Mouse (Mus musculus) heart, postnatal 0 days (tissue): Measurements from ENCODE around the gene Uchl5. TPM values are rescaled to one million over a fixed set of nuclear protein-coding genes. Genes with fewer than 3 reads are reported as not detected.

Experiments
- ATAC-seq: fragments of 200-750 bp; cut with Nextera tagmentation; 2 replicates; pipeline ENCODE4 v1.8.0; 2017; ENCODE audit warnings: low read depth, moderate number of reproducible peaks, moderate library complexity; ENCODE audit not compliant: insufficient read depth
- DNase-seq: peaks from one replicate; pipeline ENCODE4 v3.0.0-alpha.2; 2016; ENCODE audit warnings: low spot score
- H3K27ac ChIP-seq: fragments of 300-500 bp; sonication (generic); 2 replicates; pipeline ENCODE4 v1.5.1; 2014; ENCODE audit warnings: low read depth, mild to moderate bottlenecking
- H3K27me3 ChIP-seq: fragments of 300-500 bp; sonication (generic); 2 replicates; pipeline ENCODE4 v1.6.1; 2014; ENCODE audit warnings: low read length, mixed read lengths; ENCODE audit not compliant: control insufficient read depth, insufficient read depth
- H3K36me3 ChIP-seq: fragments of 300-500 bp; sonication (generic); replicated peaks from 2 replicates; pipeline ENCODE4 v1.6.1; 2014; ENCODE audit warnings: low read length, mixed read lengths; ENCODE audit not compliant: control insufficient read depth, insufficient read depth
- H3K4me1 ChIP-seq: fragments of 300-500 bp; sonication (generic); 2 replicates; pipeline ENCODE4 v1.6.1; 2014; ENCODE audit warnings: antibody characterized with exemption; ENCODE audit not compliant: control insufficient read depth, insufficient read depth
- H3K4me2 ChIP-seq: fragments of 300-500 bp; sonication (generic); 2 replicates; pipeline ENCODE4 v1.6.1; 2014; ENCODE audit warnings: low read depth, mild to moderate bottlenecking, low read length, moderate library complexity
- H3K4me3 ChIP-seq: fragments of 300-500 bp; sonication (generic); 2 replicates; pipeline ENCODE4 v1.5.1; 2014; ENCODE audit warnings: low read depth, low read length
- H3K9ac ChIP-seq: fragments of 300-500 bp; sonication (generic); replicated peaks from 2 replicates; pipeline ENCODE4 v1.6.1; 2014; ENCODE audit warnings: low read depth, low read length, mixed read lengths
- H3K9me3 ChIP-seq: fragments of 300-500 bp; sonication (generic); replicated peaks from 2 replicates; pipeline ENCODE4 v1.6.1; 2016; ENCODE audit warnings: low read length; ENCODE audit not compliant: control insufficient read depth
- CTCF ChIP-seq: IDR thresholded peaks from 2 replicates; pipeline ENCODE4 v1.5.1; 2016; ENCODE audit warnings: antibody characterized with exemption, control low read depth, low read depth
- EP300 ChIP-seq: IDR thresholded peaks from 2 replicates; pipeline ENCODE4 v1.6.1; 2016; ENCODE audit warnings: antibody characterized with exemption, low read depth
- WGBS: fragments of 180-500 bp; shearing (Covaris S2); extraction: QIAGEN DNeasy Blood & Tissue Kit; methylation state at CpG from one replicate; pipeline ENCODE4 v1.1.7; 2014; 5-methylcytosine and 5-hydroxymethylcytosine counted together
- polyA plus RNA-seq: library from polyadenylated mRNA; unstranded; fragments of >200 nt; fragmentation: Nextera tagmentation; extraction: Ambion mirVana; gene quantifications from 2 replicates; pipeline ENCODE4 v1.2.1, GENCODE M21; 2015
- total RNA-seq: library from RNA; depleted of rRNA; stranded (reverse); fragments of >200 nt; gene quantifications from 2 replicates; pipeline ENCODE4 v1.2.3, GENCODE M21; 2014; ENCODE audit warnings: low replicate concordance

Uchl5 gene
- total and polyA plus RNA-seq, 2 experiments from 2014 or later: 5.8 to 46.4 TPM

GRCm38 (mm10) chr1:143836363-143837182, 59.5 kb downstream of the Uchl5 start:
- Histone ChIP-seq H3K9ac (no peak overlapping the region), H3K27ac (no peak overlapping the region), H3K4me3 (no peak overlapping the region), H3K4me2 (no peak overlapping the region), H3K4me1 (no peaks in the 10 kb centered on the region), H3K9me3 (no peaks in the 10 kb centered on the region), H3K27me3 (no peaks in the 10 kb centered on the region), H3K36me3 (no peaks in the 10 kb centered on the region)
- DNase-seq: no peak
- no peak for TF ChIP-seq EP300
- no peak for TF ChIP-seq CTCF
- WGBS: 62% methylated on average over 7 of the region's 7 CpGs
- ATAC-seq: no peak

- DNase-seq (no peak), ATAC-seq (no peak)
- WGBS: 81% methylated on average over 4 of the region's 4 CpGs
These were observed 60.6 kb downstream of the Uchl5 start for GRCm38 (mm10) chr1:143837681-143838080.

GRCm38 (mm10) chr1:143838896-143839410, 61.9 kb downstream of the Uchl5 start:
- ATAC-seq (no peak), DNase-seq (no peak)
- H3K36me3 ChIP-seq: no peaks in the 10 kb centered on the region
- no peaks in the 10 kb centered on the region for H3K27me3 ChIP-seq
- no peak overlapping the region for H3K9ac ChIP-seq
- no peaks in the 10 kb centered on the region for H3K9me3 ChIP-seq
- H3K4me1 ChIP-seq: no peaks in the 10 kb centered on the region
- no peak overlapping the region for H3K27ac ChIP-seq
- 34% methylated on average over 2 of the region's 2 CpGs for WGBS
- H3K4me3 ChIP-seq: no peak overlapping the region
- TF ChIP-seq CTCF (no peak), EP300 (no peak)
- no peak overlapping the region for H3K4me2 ChIP-seq

More at GRCm38 (mm10) chr1:143837681-143838080, 60.6 kb downstream of the Uchl5 start:
- no peaks in the 10 kb centered on the region for H3K4me1 ChIP-seq
- H3K9me3 ChIP-seq: no peaks in the 10 kb centered on the region
- no peaks in the 10 kb centered on the region for H3K27me3 ChIP-seq
- H3K4me3 ChIP-seq: no peak overlapping the region
- H3K9ac ChIP-seq: no peak overlapping the region
- H3K4me2 ChIP-seq: no peak overlapping the region
- H3K27ac ChIP-seq: no peak overlapping the region
- H3K36me3 ChIP-seq: no peaks in the 10 kb centered on the region
- TF ChIP-seq EP300: no peak

- TF ChIP-seq CTCF (no peak), EP300 (no peak)
- H3K4me3 ChIP-seq: no peak overlapping the region
- no peak overlapping the region for H3K9ac ChIP-seq
- 45% methylated on average over 4 of the region's 4 CpGs for WGBS
- no peak for DNase-seq
- H3K27ac ChIP-seq: peak overlapping the region; percentile 4; the same call in 1 of the 2 replicates
- ATAC-seq: no peak
- H3K9me3 ChIP-seq: no peaks in the 10 kb centered on the region
- no peaks in the 10 kb centered on the region for H3K27me3 ChIP-seq
- no peak overlapping the region for H3K4me2 ChIP-seq
- H3K4me1 ChIP-seq: no peaks in the 10 kb centered on the region
- H3K36me3 ChIP-seq: no peaks in the 10 kb centered on the region
These were observed 75.3 kb downstream of the Uchl5 start for GRCm38 (mm10) chr1:143852329-143852728.

- no peak for DNase-seq
- TF ChIP-seq EP300 (no peak), CTCF (no peak)
- H3K4me1 ChIP-seq: no peaks in the 10 kb centered on the region
- no peak overlapping the region for H3K4me3 ChIP-seq
- H3K27me3 ChIP-seq: no peaks in the 10 kb centered on the region
- no peak overlapping the region for H3K9ac ChIP-seq
- no peaks in the 10 kb centered on the region for H3K36me3 ChIP-seq
- no peaks in the 10 kb centered on the region for H3K9me3 ChIP-seq
- peak overlapping the region; percentile 4 for H3K27ac ChIP-seq
- 76% methylated on average over 2 of the region's 2 CpGs for WGBS
- ATAC-seq: no peak
- H3K4me2 ChIP-seq: no peak overlapping the region
These were observed 75.8 kb downstream of the Uchl5 start for GRCm38 (mm10) chr1:143852779-143853358.
